Mouse (Mus musculus) mammary gland, adult 2 months (tissue): ENCODE results near the gene Dcpp1. TPM values are rescaled to one million over a fixed set of nuclear protein-coding genes. Genes with fewer than 3 reads are reported as not detected.

ENCODE experiments used
- polyA plus RNA-seq: library from polyadenylated mRNA; depleted of rRNA; stranded (reverse); fragments of >200 nt; gene quantifications from 2 replicates; pipeline ENCODE4 v1.2.3, GENCODE M21; 2012; ENCODE audit warnings: low replicate concordance; rRNA removed

Dcpp1 gene
- polyA plus RNA-seq: not detected in 2 replicates

DNA sequence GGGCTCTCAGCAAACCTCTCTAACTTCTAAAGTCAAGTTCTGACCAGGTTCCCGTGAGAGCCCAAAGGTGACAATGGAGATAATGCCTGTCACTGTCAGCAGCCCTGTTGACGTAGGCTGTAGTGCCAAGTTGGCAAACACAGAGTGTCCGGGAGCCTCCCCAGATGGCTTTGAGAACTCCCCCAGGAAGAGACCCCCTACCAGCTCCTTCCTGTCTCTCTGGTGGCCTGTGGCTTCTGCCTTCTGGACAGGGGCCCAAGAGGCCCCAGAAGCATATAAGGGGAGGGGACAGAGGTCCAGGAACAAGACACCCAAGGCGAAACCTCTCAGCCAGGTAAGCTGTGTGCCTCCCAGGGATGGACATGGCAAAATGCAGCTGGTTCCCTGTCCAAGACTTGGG is at the start of gene Dcpp1, which contains the start of gene Dcpp2:
Dcpp1 (plus strand) TSS at position 301 of the 400 bp plus-strand sequence.
Dcpp2 (plus strand) TSS at position 305 of the 400 bp plus-strand sequence.

DNA sequence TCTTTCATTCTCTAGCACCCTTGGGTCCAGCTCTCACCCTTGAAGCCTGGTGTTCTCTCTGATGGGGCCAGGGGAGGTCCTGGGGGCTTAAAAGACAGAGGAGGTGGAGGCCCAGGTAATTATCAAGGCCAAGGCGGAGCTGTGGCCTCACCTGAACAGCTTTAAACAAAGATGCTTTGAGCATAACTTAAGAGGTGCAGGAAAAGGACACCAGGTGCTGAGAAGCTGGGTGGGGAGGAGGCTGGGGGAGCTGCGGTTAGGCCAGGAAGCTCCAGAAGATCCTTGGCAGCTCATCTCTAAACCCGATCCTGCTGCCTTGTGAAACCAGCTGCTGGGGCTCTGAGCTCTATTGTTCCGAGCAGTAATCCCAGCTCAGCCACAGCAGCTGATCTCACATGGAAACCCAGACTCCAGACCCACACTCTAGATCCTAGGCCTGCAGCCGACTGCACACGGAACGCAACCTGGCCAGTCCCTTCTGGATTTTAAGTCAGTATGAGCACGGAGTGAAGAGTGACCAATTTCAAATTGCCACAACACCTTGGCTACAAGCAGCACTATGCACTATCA is 44.6 kb upstream of the Dcpp1 start, which contains the start of gene Prss33:
Prss33 (minus strand) TSS at position 51 of the 570 bp plus-strand sequence.

DNA sequence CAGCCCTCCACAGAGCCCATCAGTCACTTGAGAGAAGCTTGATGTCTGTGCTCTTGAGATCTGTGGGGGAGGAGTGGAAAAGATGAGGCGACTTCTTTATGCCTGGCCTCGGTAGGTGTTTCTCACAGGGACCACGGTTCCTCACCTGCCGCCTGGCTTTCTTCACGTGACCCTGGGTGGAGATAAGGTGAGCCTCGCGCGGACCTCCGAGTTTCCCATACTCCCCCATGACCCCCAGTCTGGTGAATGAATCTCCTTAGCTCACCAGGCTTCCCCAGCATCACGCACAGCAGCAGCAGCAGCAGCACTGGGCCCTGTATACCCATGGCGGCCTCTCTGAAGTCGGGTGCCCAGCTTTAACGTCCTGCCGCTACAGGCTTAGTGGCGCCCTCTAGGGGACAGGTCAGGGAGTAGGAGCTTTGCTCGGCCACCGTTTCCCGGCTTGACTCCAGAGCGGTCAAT is 36.8 kb upstream of the Dcpp1 start, which contains the start of the genes Prss32 and Prss41:
Prss32 (plus strand) TSS at position 44 of the 462 bp plus-strand sequence.
Prss41 (minus strand) TSS at position 361 of the 462 bp plus-strand sequence.

DNA sequence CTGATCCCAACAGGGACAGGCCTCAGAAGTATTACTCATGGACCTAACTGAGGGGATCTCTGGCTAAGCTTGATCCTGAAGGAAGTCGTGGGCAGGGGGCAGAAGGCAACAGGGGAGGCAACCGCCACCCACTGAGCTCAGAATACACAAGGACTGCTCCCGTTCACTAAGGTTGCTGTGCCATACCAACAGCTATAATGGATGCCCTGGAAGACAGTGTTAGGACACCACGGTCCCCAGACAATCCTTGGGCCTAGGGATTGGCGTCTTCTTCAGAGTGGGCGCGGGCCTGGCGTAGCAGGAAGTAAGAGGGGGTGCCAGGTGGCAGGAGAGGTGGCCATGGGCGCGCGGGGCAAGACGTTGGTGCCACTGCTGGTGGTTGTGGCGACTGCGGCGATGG is 12.9 kb upstream of the Dcpp1 start, which contains the start of gene Prss21:
Prss21 (plus strand) TSS at position 301 of the 400 bp plus-strand sequence.

DNA sequence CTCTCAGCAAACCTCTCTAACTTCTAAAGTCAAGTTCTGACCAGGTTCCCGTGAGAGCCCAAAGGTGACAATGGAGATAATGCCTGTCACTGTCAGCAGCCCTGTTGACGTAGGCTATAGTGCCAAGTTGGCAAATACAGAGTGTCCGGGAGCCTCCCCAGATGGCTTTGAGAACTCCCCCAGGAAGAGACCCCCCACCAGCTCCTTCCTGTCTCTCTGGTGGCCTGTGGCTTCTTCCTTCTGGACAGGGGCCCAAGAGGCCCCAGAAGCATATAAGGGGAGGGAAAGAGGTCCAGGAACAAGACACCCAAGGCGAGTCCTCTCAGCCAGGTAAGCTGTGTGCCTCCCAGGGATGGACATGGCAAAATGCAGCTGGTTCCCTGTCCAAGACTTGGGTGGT is 36.5 kb downstream of the Dcpp1 start, which contains the start of gene Dcpp3:
Dcpp3 (plus strand) TSS at position 301 of the 400 bp plus-strand sequence.

Other genes starting within 250 kb of the Dcpp1 start
- gene Mmp25, start 235.6 kb upstream of the Dcpp1 start, polyA plus RNA-seq: 2.6 and 4.7 TPM in 2 replicates
- 2.1 and 3.5 TPM in 2 replicates for gene Bicdl2, start 220.4 kb upstream of the Dcpp1 start, polyA plus RNA-seq
- 430 and 524 TPM in 2 replicates for gene Hcfc1r1, start 207.3 kb upstream of the Dcpp1 start, polyA plus RNA-seq
- gene Thoc6, start 207.0 kb upstream of the Dcpp1 start, polyA plus RNA-seq: 26.0 and 28.9 TPM in 2 replicates
- 15.4 and 34.1 TPM in 2 replicates for gene Tnfrsf12a, start 203.4 kb upstream of the Dcpp1 start, polyA plus RNA-seq
- 7.3 and 9.1 TPM in 2 replicates for gene Cldn6, start 201.6 kb upstream of the Dcpp1 start, polyA plus RNA-seq
- gene Cldn9, start 196.8 kb upstream of the Dcpp1 start, polyA plus RNA-seq: not detected in 2 replicates
- gene 1520401A03Rik, start 158.1 kb upstream of the Dcpp1 start, polyA plus RNA-seq: 0.06 TPM in 1 of 2 replicates, not detected in the other
- gene Pkmyt1, start 154.5 kb upstream of the Dcpp1 start, polyA plus RNA-seq: 30.3 and 57.9 TPM in 2 replicates
- gene Paqr4, start 140.0 kb upstream of the Dcpp1 start, polyA plus RNA-seq: 35.8 and 47.3 TPM in 2 replicates
- gene Kremen2, start 135.0 kb upstream of the Dcpp1 start, polyA plus RNA-seq: 0.52 and 0.60 TPM in 2 replicates
- gene Flywch1, start 109.3 kb upstream of the Dcpp1 start, polyA plus RNA-seq: 43.8 and 46.9 TPM in 2 replicates
- gene Flywch2, start 94.8 kb upstream of the Dcpp1 start, polyA plus RNA-seq: 5.4 and 13.3 TPM in 2 replicates
- 756 and 808 TPM in 2 replicates for gene Srrm2, start 90.3 kb upstream of the Dcpp1 start, polyA plus RNA-seq
- 412 and 628 TPM in 2 replicates for gene Elob, start 51.7 kb upstream of the Dcpp1 start, polyA plus RNA-seq
- gene Prss33, start 44.8 kb upstream of the Dcpp1 start, polyA plus RNA-seq: 0.17 TPM in 1 of 2 replicates, not detected in the other
- gene Prss32, start 37.0 kb upstream of the Dcpp1 start, polyA plus RNA-seq: not detected in 2 replicates
- gene Prss41, start 36.7 kb upstream of the Dcpp1 start, polyA plus RNA-seq: 0.13 and 0.27 TPM in 2 replicates
- gene Prss21, start 12.8 kb upstream of the Dcpp1 start, polyA plus RNA-seq: not detected in 2 replicates
- not detected in 2 replicates for gene Dcpp2, start within 50 bp of the Dcpp1 start, polyA plus RNA-seq
- gene Dcpp3, start 36.6 kb downstream of the Dcpp1 start, polyA plus RNA-seq: 0.55 TPM in 1 of 2 replicates, not detected in the other
- 0.22 and 0.40 TPM in 2 replicates for gene Sbp, start 60.8 kb downstream of the Dcpp1 start, polyA plus RNA-seq
- not detected in 2 replicates for gene Sbpl, start 74.4 kb downstream of the Dcpp1 start, polyA plus RNA-seq
- 1.3 and 1.6 TPM in 2 replicates for gene Prss30, start 99.7 kb downstream of the Dcpp1 start, polyA plus RNA-seq
- 1.2 and 1.6 TPM in 2 replicates for gene Prss22, start 117.2 kb downstream of the Dcpp1 start, polyA plus RNA-seq
- 2.4 and 2.7 TPM in 2 replicates for gene Prss27, start 157.3 kb downstream of the Dcpp1 start, polyA plus RNA-seq
- gene Kctd5, start 192.6 kb downstream of the Dcpp1 start, polyA plus RNA-seq: 22.3 and 27.2 TPM in 2 replicates